Mouse (Mus musculus): ENCODE results near the gene Cacna2d1.

GRCm38 (mm10) chr5:16237972-16238371 lies 303.5 kb downstream of the Cacna2d1 start:
- TF ChIP-seq CTCF (IDR thresholded peaks at IDR 0.05; ENCODE audit: low read depth) (no peak), EP300 (IDR thresholded peaks at IDR 0.05; ENCODE audit: low read depth) (no peak)
